In genomic region chr3:134146373-134147224, GRCm38 (mm10) we compare ENCODE assay signal across 8 mouse cellular contexts.
A peak's percentile ranks its signal among the peaks of the same experiment; 100 is the strongest.
DNase-seq lines count a peak whose midpoint lies in the region; ATAC-seq and TF ChIP-seq lines count a peak whose summit lies in the region.
"Had no signal": no experiment of that assay in that cellular context is flagged by ENCODE, and none has a peak within 500 bp of the region (broad histone marks: within the 10 kb centered on the region; RNA-seq: fewer than 3 reads in every experiment).

No protein-coding gene starts in this region.

- TF ChIP-seq CTCF in cortical plate, adult 2 months (IDR thresholded peaks at IDR 0.05; ENCODE audit: extremely low read depth, insufficient read depth, low read length), result no peak
- TF ChIP-seq CTCF in heart, adult 2 months (IDR thresholded peaks at IDR 0.05), result no peak

- no peaks in the 10 kb centered on the region for H3K36me3 ChIP-seq in heart, adult 2 months (ENCODE audit: control insufficient read depth, insufficient read depth, low read length)
- H3K36me3 ChIP-seq in liver, embryonic 16.5 days (ENCODE audit: control insufficient read depth, insufficient read depth), result no peaks in the 10 kb centered on the region

- H3K79me2 ChIP-seq in heart, adult 2 months (replicated peaks; ENCODE audit: control insufficient read depth, insufficient read depth, low read length), result no peaks in the 10 kb centered on the region

- H3K27ac ChIP-seq in cortical plate, adult 2 months (ENCODE audit: insufficient read depth, low read length), result peak overlapping the region; percentile 62; the same call in 1 of the 2 replicates
- no peak overlapping the region for H3K27ac ChIP-seq in heart, adult 2 months
- H3K27ac ChIP-seq in liver, embryonic 16.5 days (ENCODE audit: low read length), result no peak overlapping the region

- WGBS in heart, adult 2 months, result 16% methylated on average over 14 of the region's 14 CpGs
- 16% methylated on average over 14 of the region's 14 CpGs for WGBS in liver, embryonic 16.5 days (ENCODE audit: insufficient replicate concordance)

- no peak for TF ChIP-seq POLR2A in cortical plate, adult 2 months (IDR thresholded peaks at IDR 0.05; ENCODE audit: extremely low read depth, insufficient read depth, low read length)
- no peak for TF ChIP-seq POLR2A in heart, adult 2 months (IDR thresholded peaks at IDR 0.05; ENCODE audit: insufficient read depth, low read depth, low read length)

- peak overlapping the region; percentile 24 for H3K4me2 ChIP-seq in liver, embryonic 16.5 days (ENCODE audit: low read depth, low read length)

- peak; percentile 65 for DNase-seq in adrenal gland, adult 2 months
- peak; percentile 15 to 17 for DNase-seq in heart, adult 2 months
- peak; percentile 27 to 29 for DNase-seq in layer of hippocampus, adult 8-10 months (ENCODE audit: low spot score in 2 of 2)
- DNase-seq in ovary, postnatal 36 days (ENCODE audit: low spot score), result peak; percentile 41
- no peak for DNase-seq in cerebellum, adult 9-10 months

- no peak overlapping the region for H3K9ac ChIP-seq in heart, adult 2 months (ENCODE audit: low read depth, low read length)
- no peak overlapping the region for H3K9ac ChIP-seq in liver, embryonic 16.5 days (ENCODE audit: low read depth, low read length)

- intact Hi-C loops in heart, adult 2 months (cut with DNase I), result no loop called here

- TF ChIP-seq EP300 in heart, adult 2 months (IDR thresholded peaks at IDR 0.05; ENCODE audit: insufficient read depth, low read depth, low read length), result no peak

- H3K27me3 ChIP-seq in heart, adult 2 months (ENCODE audit: control insufficient read depth, insufficient read depth, low read length), result no peaks in the 10 kb centered on the region
- no peaks in the 10 kb centered on the region for H3K27me3 ChIP-seq in liver, embryonic 16.5 days (ENCODE audit: control insufficient read depth, insufficient read depth, low read depth, low read length)

- peak overlapping the region; percentile 17; the same call in 1 of the 2 replicates for H3K4me3 ChIP-seq in cortical plate, adult 2 months (ENCODE audit: insufficient read depth, low read length)
- no peak overlapping the region for H3K4me3 ChIP-seq in heart, adult 2 months
- H3K4me3 ChIP-seq in liver, embryonic 16.5 days (ENCODE audit: low read depth, low read length), result no peak overlapping the region
- H3K4me3 ChIP-seq: myocyte had no signal

- no peak for ATAC-seq in liver, embryonic 16.5 days (ENCODE audit: low read depth)

- H3K4me1 ChIP-seq in cortical plate, adult 2 months (ENCODE audit: control insufficient read depth, insufficient read depth, low read length), result peaks cover 2% of the 10 kb centered on the region; the same call in 1 of the 2 replicates
- H3K4me1 ChIP-seq in heart, adult 2 months (ENCODE audit: control insufficient read depth, insufficient read depth, low read length), result no peaks in the 10 kb centered on the region
- H3K4me1 ChIP-seq in liver, embryonic 16.5 days (ENCODE audit: control insufficient read depth, low read depth, low read length), result no peaks in the 10 kb centered on the region

- H3K9me3 ChIP-seq in liver, embryonic 16.5 days (replicated peaks; ENCODE audit: control insufficient read depth, low read length), result no peaks in the 10 kb centered on the region
